Mouse (Mus musculus): ENCODE measurements at regions not wholly inside any gene's neighbourhood (a gene's known extent, or its start where the extent isn't known, plus 50 kb on each side); places are given as distances from the start of the nearest gene placed in this dataset.
"Not testable (repeated sequence)": the region's sequence is repeated elsewhere in the genome, so short reads cannot be mapped to it uniquely, and the experiment has no call there.

GRCm38 (mm10) chr1:152231717-152232202 lies 141.8 kb upstream of the 1700025G04Rik start:
- Histone ChIP-seq H3K27ac (ENCODE audit: low read depth, low read length) (no peak overlapping the region), H3K4me3 (ENCODE audit: low read depth, low read length) (no peak overlapping the region), H3K9me3 (ENCODE audit: control insufficient read depth, low read length) (no peaks in the 10 kb centered on the region), H3K4me2 (no peak overlapping the region), H3K27me3 (replicated peaks; ENCODE audit: control insufficient read depth, insufficient read depth, low read length) (no peaks in the 10 kb centered on the region), H3K4me1 (replicated peaks; ENCODE audit: control insufficient read depth, insufficient read depth, low read length) (no peaks in the 10 kb centered on the region; the same call in 1 of the 2 replicates), H3K36me3 (ENCODE audit: control insufficient read depth, insufficient read depth, low read length) (no peaks in the 10 kb centered on the region), H3K9ac (ENCODE audit: low read depth, low read length) (no peak overlapping the region)
- DNase-seq (ENCODE audit: low spot score) (no peak), ATAC-seq (replicated peaks; ENCODE audit: low FRiP score) (no peak)
- WGBS = 73% methylated on average over 11 of the region's 11 CpGs

- no peak for ATAC-seq (replicated peaks; ENCODE audit: low FRiP score)
- Histone ChIP-seq H3K4me3 (ENCODE audit: low read depth, low read length) (no peak overlapping the region), H3K27me3 (replicated peaks; ENCODE audit: control insufficient read depth, insufficient read depth, low read length) (no peaks in the 10 kb centered on the region), H3K27ac (ENCODE audit: low read depth, low read length) (no peak overlapping the region), H3K4me1 (replicated peaks; ENCODE audit: control insufficient read depth, insufficient read depth, low read length) (no peaks in the 10 kb centered on the region; the same call in 1 of the 2 replicates), H3K9me3 (ENCODE audit: control insufficient read depth, low read length) (no peaks in the 10 kb centered on the region), H3K9ac (ENCODE audit: low read depth, low read length) (no peak overlapping the region), H3K4me2 (no peak overlapping the region), H3K36me3 (ENCODE audit: control insufficient read depth, insufficient read depth, low read length) (no peaks in the 10 kb centered on the region)
- WGBS = 67% methylated on average over 2 of the region's 2 CpGs
- DNase-seq (ENCODE audit: low spot score) = no peak
Measured at GRCm38 (mm10) chr1:152229709-152230108, 139.8 kb upstream of the 1700025G04Rik start.

GRCm38 (mm10) chr1:152226049-152226448 lies 136.1 kb upstream of the 1700025G04Rik start:
- Histone ChIP-seq H3K4me3 (ENCODE audit: low read depth, low read length) (no peak overlapping the region), H3K9me3 (ENCODE audit: control insufficient read depth, low read length) (no peaks in the 10 kb centered on the region), H3K4me1 (replicated peaks; ENCODE audit: control insufficient read depth, insufficient read depth, low read length) (no peaks in the 10 kb centered on the region; the same call in 1 of the 2 replicates), H3K4me2 (no peak overlapping the region), H3K36me3 (ENCODE audit: control insufficient read depth, insufficient read depth, low read length) (no peaks in the 10 kb centered on the region), H3K27me3 (replicated peaks; ENCODE audit: control insufficient read depth, insufficient read depth, low read length) (no peaks in the 10 kb centered on the region), H3K9ac (ENCODE audit: low read depth, low read length) (no peak overlapping the region), H3K27ac (ENCODE audit: low read depth, low read length) (no peak overlapping the region)
- 90% methylated on average over 3 of the region's 3 CpGs for WGBS
- no peak for ATAC-seq (replicated peaks; ENCODE audit: low FRiP score)
- no peak for DNase-seq (ENCODE audit: low spot score)

GRCm38 (mm10) chr1:152223666-152224065 lies 133.7 kb upstream of the 1700025G04Rik start:
- ATAC-seq (replicated peaks; ENCODE audit: low FRiP score) = no peak
- no peaks in the 10 kb centered on the region for H3K36me3 ChIP-seq (ENCODE audit: control insufficient read depth, insufficient read depth, low read length)
- H3K9me3 ChIP-seq (ENCODE audit: control insufficient read depth, low read length) = no peaks in the 10 kb centered on the region
- no peak overlapping the region for H3K9ac ChIP-seq (ENCODE audit: low read depth, low read length)
- H3K4me3 ChIP-seq (ENCODE audit: low read depth, low read length) = no peak overlapping the region
- no peak overlapping the region for H3K4me2 ChIP-seq
- 55% methylated on average over 1 of the region's 1 CpGs for WGBS
- H3K27me3 ChIP-seq (replicated peaks; ENCODE audit: control insufficient read depth, insufficient read depth, low read length) = no peaks in the 10 kb centered on the region
- no peak for DNase-seq (ENCODE audit: low spot score)
- no peaks in the 10 kb centered on the region for H3K4me1 ChIP-seq (replicated peaks; ENCODE audit: control insufficient read depth, insufficient read depth, low read length)
- no peak overlapping the region for H3K27ac ChIP-seq (ENCODE audit: low read depth, low read length)

GRCm38 (mm10) chr1:152220804-152221565 lies 131.1 kb upstream of the 1700025G04Rik start:
- H3K36me3 ChIP-seq (ENCODE audit: control insufficient read depth, insufficient read depth, low read length) = no peaks in the 10 kb centered on the region
- DNase-seq (ENCODE audit: low spot score) = no peak
- ATAC-seq (replicated peaks; ENCODE audit: low FRiP score) = no peak
- 77% methylated on average over 14 of the region's 14 CpGs for WGBS
- H3K4me3 ChIP-seq (ENCODE audit: low read depth, low read length) = no peak overlapping the region
- no peaks in the 10 kb centered on the region for H3K9me3 ChIP-seq (ENCODE audit: control insufficient read depth, low read length)
- H3K27ac ChIP-seq (ENCODE audit: low read depth, low read length) = no peak overlapping the region
- H3K9ac ChIP-seq (ENCODE audit: low read depth, low read length) = no peak overlapping the region
- H3K27me3 ChIP-seq (replicated peaks; ENCODE audit: control insufficient read depth, insufficient read depth, low read length) = no peaks in the 10 kb centered on the region
- H3K4me2 ChIP-seq = no peak overlapping the region
- no peaks in the 10 kb centered on the region for H3K4me1 ChIP-seq (replicated peaks; ENCODE audit: control insufficient read depth, insufficient read depth, low read length)

- not testable (repeated sequence) for H3K4me2 ChIP-seq; ATAC-seq (replicated peaks; ENCODE audit: low FRiP score)
- 81% methylated on average over 5 of the region's 5 CpGs for WGBS
Measured at GRCm38 (mm10) chr1:152219752-152220151, 129.8 kb upstream of the 1700025G04Rik start.

GRCm38 (mm10) chr1:152217404-152217803 lies 127.5 kb upstream of the 1700025G04Rik start:
- no peak for ATAC-seq (replicated peaks; ENCODE audit: low FRiP score)
- H3K9ac ChIP-seq (ENCODE audit: low read depth, low read length) = no peak overlapping the region
- H3K36me3 ChIP-seq (ENCODE audit: control insufficient read depth, insufficient read depth, low read length) = no peaks in the 10 kb centered on the region
- no peak overlapping the region for H3K4me3 ChIP-seq (ENCODE audit: low read depth, low read length)
- H3K4me1 ChIP-seq (replicated peaks; ENCODE audit: control insufficient read depth, insufficient read depth, low read length) = no peaks in the 10 kb centered on the region
- H3K27ac ChIP-seq (ENCODE audit: low read depth, low read length) = no peak overlapping the region
- WGBS = 61% methylated on average over 4 of the region's 4 CpGs
- DNase-seq (ENCODE audit: low spot score) = no peak
- H3K27me3 ChIP-seq (replicated peaks; ENCODE audit: control insufficient read depth, insufficient read depth, low read length) = no peaks in the 10 kb centered on the region
- H3K9me3 ChIP-seq (ENCODE audit: control insufficient read depth, low read length) = no peaks in the 10 kb centered on the region
- no peak overlapping the region for H3K4me2 ChIP-seq

More at GRCm38 (mm10) chr1:152219752-152220151, 129.8 kb upstream of the 1700025G04Rik start:
- H3K27me3 ChIP-seq (replicated peaks; ENCODE audit: control insufficient read depth, insufficient read depth, low read length); H3K9me3 ChIP-seq (ENCODE audit: control insufficient read depth, low read length); DNase-seq (ENCODE audit: low spot score); H3K4me3 ChIP-seq (ENCODE audit: low read depth, low read length); H3K36me3 ChIP-seq (ENCODE audit: control insufficient read depth, insufficient read depth, low read length); H3K4me1 ChIP-seq (replicated peaks; ENCODE audit: control insufficient read depth, insufficient read depth, low read length); H3K27ac ChIP-seq (ENCODE audit: low read depth, low read length); H3K9ac ChIP-seq (ENCODE audit: low read depth, low read length): not testable (repeated sequence)

- DNase-seq (ENCODE audit: low spot score) (no peak), ATAC-seq (replicated peaks; ENCODE audit: low FRiP score) (no peak)
- H3K4me1 ChIP-seq (replicated peaks; ENCODE audit: control insufficient read depth, insufficient read depth, low read length) = no peaks in the 10 kb centered on the region
- no peak overlapping the region for H3K4me3 ChIP-seq (ENCODE audit: low read depth, low read length)
- H3K36me3 ChIP-seq (ENCODE audit: control insufficient read depth, insufficient read depth, low read length) = no peaks in the 10 kb centered on the region
- WGBS = 82% methylated on average over 2 of the region's 2 CpGs
- H3K9me3 ChIP-seq (ENCODE audit: control insufficient read depth, low read length) = no peaks in the 10 kb centered on the region
- no peak overlapping the region for H3K4me2 ChIP-seq
- H3K27ac ChIP-seq (ENCODE audit: low read depth, low read length) = no peak overlapping the region
- no peak overlapping the region for H3K9ac ChIP-seq (ENCODE audit: low read depth, low read length)
- no peaks in the 10 kb centered on the region for H3K27me3 ChIP-seq (replicated peaks; ENCODE audit: control insufficient read depth, insufficient read depth, low read length)
Measured at GRCm38 (mm10) chr1:152214376-152214775, 124.5 kb upstream of the 1700025G04Rik start.

- H3K9ac ChIP-seq (ENCODE audit: low read depth, low read length) = no peak overlapping the region
- H3K36me3 ChIP-seq (ENCODE audit: control insufficient read depth, insufficient read depth, low read length) = no peaks in the 10 kb centered on the region
- no peaks in the 10 kb centered on the region for H3K4me1 ChIP-seq (replicated peaks; ENCODE audit: control insufficient read depth, insufficient read depth, low read length)
- WGBS = 64% methylated on average over 2 of the region's 2 CpGs
- no peak overlapping the region for H3K4me3 ChIP-seq (ENCODE audit: low read depth, low read length)
- H3K27me3 ChIP-seq (replicated peaks; ENCODE audit: control insufficient read depth, insufficient read depth, low read length) = no peaks in the 10 kb centered on the region
- DNase-seq (ENCODE audit: low spot score) (no peak), ATAC-seq (replicated peaks; ENCODE audit: low FRiP score) (no peak)
- H3K27ac ChIP-seq (ENCODE audit: low read depth, low read length) = no peak overlapping the region
- no peak overlapping the region for H3K4me2 ChIP-seq
- no peaks in the 10 kb centered on the region for H3K9me3 ChIP-seq (ENCODE audit: control insufficient read depth, low read length)
Measured at GRCm38 (mm10) chr1:152203187-152203586, 113.3 kb upstream of the 1700025G04Rik start.

All from liver, embryonic 11.5 days (tissue).